Mouse (Mus musculus): ENCODE results near the gene Nfasc. TPM values are rescaled to one million over a fixed set of nuclear protein-coding genes. Genes with fewer than 3 reads are reported as not detected.

Gene Nfasc
- polyA plus RNA-seq, 1 experiment: 7.6 TPM

DNA sequence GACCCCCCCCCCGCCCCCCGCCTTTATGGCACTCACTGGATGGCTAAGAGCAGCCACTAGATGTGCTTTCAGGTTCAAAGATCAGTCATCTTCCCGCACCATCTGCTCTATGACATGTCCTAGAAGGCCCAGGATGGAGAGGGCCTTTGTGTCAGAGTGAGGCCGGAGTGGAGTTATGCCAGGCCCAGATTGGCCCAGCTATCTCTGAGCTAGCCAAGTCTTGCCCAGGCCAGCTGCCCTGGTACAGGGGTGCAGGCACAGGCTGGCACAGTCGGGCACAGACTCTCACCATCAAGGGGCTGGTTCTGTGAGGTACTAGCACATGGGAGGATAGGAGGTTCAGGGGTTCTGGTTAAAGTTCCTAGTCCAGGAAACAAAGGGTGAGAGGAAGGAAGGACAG lies 203.9 kb downstream of the Nfasc start:
- TF ChIP-seq CTCF (IDR thresholded peaks at IDR 0.05; ENCODE audit: extremely low read depth, insufficient read depth, insufficient read length, insufficient replicate concordance) (no peak), POLR2A (IDR thresholded peaks at IDR 0.05; ENCODE audit: low read depth, low read length) (no peak)

DNA sequence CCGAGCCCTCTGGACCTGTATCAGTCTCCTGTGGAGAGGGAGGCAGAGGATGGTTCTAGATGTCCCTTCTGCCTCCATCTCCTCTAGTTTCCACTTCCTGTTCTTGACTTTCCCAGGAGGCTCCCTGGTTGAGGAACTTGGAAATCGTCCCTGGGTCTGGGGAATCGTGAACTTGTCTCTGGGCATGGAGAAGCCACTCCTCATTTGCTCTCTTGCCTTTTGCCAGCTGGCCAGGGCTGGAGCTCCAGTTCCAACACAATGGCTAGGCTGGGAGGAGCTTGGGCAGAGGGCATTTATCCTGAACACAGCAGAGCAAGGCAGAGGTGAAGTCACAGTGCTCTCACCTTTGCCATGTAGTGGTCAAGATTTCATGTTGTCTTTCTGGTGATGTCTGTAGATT lies 205.2 kb downstream of the Nfasc start:
- no peak for DNase-seq (ENCODE audit: low read depth in 1 of 2, low spot score in 2 of 2)
- WGBS: 57% methylated on average over 3 of the region's 3 CpGs
- H3K4me3 ChIP-seq (ENCODE audit: extremely low read depth, insufficient read depth, insufficient read length): no peak overlapping the region
- no peaks in the 10 kb centered on the region for H3K36me3 ChIP-seq (ENCODE audit: control insufficient read depth, insufficient read depth, low read length)
- no peak overlapping the region for H3K27ac ChIP-seq (ENCODE audit: insufficient read depth, low read length)
- TF ChIP-seq CTCF (IDR thresholded peaks at IDR 0.05; ENCODE audit: extremely low read depth, insufficient read depth, insufficient read length, insufficient replicate concordance): no peak
- TF ChIP-seq POLR2A (IDR thresholded peaks at IDR 0.05; ENCODE audit: low read depth, low read length): no peak
- peaks cover 19% of the 10 kb centered on the region for H3K4me1 ChIP-seq (ENCODE audit: control insufficient read depth, insufficient read depth, insufficient read length)
- H3K27me3 ChIP-seq (ENCODE audit: control insufficient read depth, insufficient read depth, low read length): peaks cover 6% of the 10 kb centered on the region

More for the DNA sequence above, 203.9 kb downstream of the Nfasc start:
- Histone ChIP-seq H3K4me3 (ENCODE audit: extremely low read depth, insufficient read depth, insufficient read length) (no peak overlapping the region), H3K36me3 (ENCODE audit: control insufficient read depth, insufficient read depth, low read length) (no peaks in the 10 kb centered on the region), H3K27ac (ENCODE audit: insufficient read depth, low read length) (no peak overlapping the region), H3K4me1 (ENCODE audit: control insufficient read depth, insufficient read depth, insufficient read length) (peaks cover 20% of the 10 kb centered on the region), H3K27me3 (ENCODE audit: control insufficient read depth, insufficient read depth, low read length) (peaks cover 6% of the 10 kb centered on the region)
- WGBS: 88% methylated on average over 5 of the region's 5 CpGs
- no peak for DNase-seq (ENCODE audit: low read depth in 1 of 2, low spot score in 2 of 2)

DNA sequence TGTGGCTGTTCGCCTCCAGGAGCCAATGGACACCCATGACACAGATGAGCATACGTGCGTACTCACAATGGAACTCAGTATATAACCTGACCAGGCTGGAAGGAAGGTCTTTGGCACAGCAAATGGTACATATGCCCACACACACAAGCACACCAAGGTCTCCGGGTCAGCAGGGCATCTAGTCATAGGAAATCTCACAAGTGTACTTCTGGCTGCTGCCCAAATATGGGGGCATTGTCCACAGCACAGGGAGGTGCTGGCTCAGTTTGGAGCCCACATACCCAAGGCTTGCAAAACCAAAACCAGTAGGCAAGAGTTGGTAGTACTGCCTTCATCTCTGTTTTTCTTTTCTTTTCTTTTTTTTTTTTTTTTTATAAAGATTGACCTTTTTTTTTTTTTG lies 206.1 kb downstream of the Nfasc start:
- H3K27me3 ChIP-seq (ENCODE audit: control insufficient read depth, insufficient read depth, low read length): 0 out of 2 replicates have a peak, but pooled peaks cover 2% of the 10 kb centered on the region
- 86% methylated on average over 4 of the region's 4 CpGs for WGBS

DNA sequence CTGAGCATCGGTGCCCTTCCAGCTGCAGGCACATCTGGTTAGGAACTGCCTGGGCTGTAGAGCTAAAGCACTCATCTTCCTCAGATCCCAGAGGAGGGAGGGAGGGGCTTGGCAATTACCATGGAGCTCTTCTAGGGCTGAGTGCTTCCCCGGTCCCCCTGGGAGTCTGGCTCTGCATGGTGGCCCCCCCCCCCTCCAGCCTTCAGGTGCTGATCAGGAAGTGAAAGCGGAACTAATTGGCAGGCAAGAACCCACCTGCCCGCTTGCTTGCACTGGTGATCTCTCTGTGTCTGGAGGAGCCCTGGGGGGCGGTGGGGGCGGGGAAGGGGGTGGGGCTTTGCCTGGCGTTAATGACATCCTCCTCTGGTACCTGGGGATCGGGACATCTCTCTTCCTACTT lies 207.8 kb downstream of the Nfasc start:
- H3K27me3 ChIP-seq (ENCODE audit: control insufficient read depth, insufficient read depth, low read length): no peaks in the 10 kb centered on the region
- no peak overlapping the region for H3K27ac ChIP-seq (ENCODE audit: insufficient read depth, low read length)
- 4% methylated on average over 7 of the region's 8 CpGs for WGBS
- no peak overlapping the region for H3K4me3 ChIP-seq (ENCODE audit: extremely low read depth, insufficient read depth, insufficient read length)
- peaks cover 24% of the 10 kb centered on the region; the same call in 1 of the 2 replicates for H3K4me1 ChIP-seq (ENCODE audit: control insufficient read depth, insufficient read depth, insufficient read length)
- no peaks in the 10 kb centered on the region for H3K36me3 ChIP-seq (ENCODE audit: control insufficient read depth, insufficient read depth, low read length)
- TF ChIP-seq CTCF (IDR thresholded peaks at IDR 0.05; ENCODE audit: extremely low read depth, insufficient read depth, insufficient read length, insufficient replicate concordance) (no peak), POLR2A (IDR thresholded peaks at IDR 0.05; ENCODE audit: low read depth, low read length) (no peak)
- DNase-seq (ENCODE audit: low read depth in 1 of 2, low spot score in 2 of 2): peak; percentile 53 to 61

More for the DNA sequence above, 206.1 kb downstream of the Nfasc start:
- no peak for DNase-seq (ENCODE audit: low read depth in 1 of 2, low spot score in 2 of 2)
- Histone ChIP-seq H3K36me3 (ENCODE audit: control insufficient read depth, insufficient read depth, low read length) (no peaks in the 10 kb centered on the region), H3K27ac (ENCODE audit: insufficient read depth, low read length) (no peak overlapping the region), H3K4me1 (ENCODE audit: control insufficient read depth, insufficient read depth, insufficient read length) (peaks cover 22% of the 10 kb centered on the region; the same call in 1 of the 2 replicates), H3K4me3 (ENCODE audit: extremely low read depth, insufficient read depth, insufficient read length) (no peak overlapping the region)
- TF ChIP-seq CTCF (IDR thresholded peaks at IDR 0.05; ENCODE audit: extremely low read depth, insufficient read depth, insufficient read length, insufficient replicate concordance): no peak
- TF ChIP-seq POLR2A (IDR thresholded peaks at IDR 0.05; ENCODE audit: low read depth, low read length): no peak

DNA sequence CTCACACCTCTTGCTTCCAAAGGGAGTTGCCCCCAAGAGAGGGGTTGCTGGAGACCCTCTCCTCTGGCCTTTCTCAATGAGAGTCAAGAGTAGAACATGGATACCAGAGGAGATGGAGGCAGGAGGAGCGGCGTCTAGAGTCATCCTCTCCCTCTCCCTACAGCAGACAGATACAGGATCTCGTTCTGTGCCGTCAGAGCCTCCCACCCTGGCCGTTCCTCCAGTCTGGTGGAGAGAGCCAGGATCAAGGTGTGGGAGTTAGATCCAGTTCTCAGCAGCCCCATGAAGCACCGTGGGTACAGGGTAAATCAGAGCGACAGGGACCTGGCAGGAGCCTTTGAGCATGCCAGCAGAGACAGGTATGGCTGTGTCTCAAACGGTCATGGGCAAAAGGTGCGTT lies 209.1 kb downstream of the Nfasc start:
- Histone ChIP-seq H3K27ac (ENCODE audit: insufficient read depth, low read length) (no peak overlapping the region), H3K4me1 (ENCODE audit: control insufficient read depth, insufficient read depth, insufficient read length) (peaks cover 24% of the 10 kb centered on the region; the same call in 1 of the 2 replicates), H3K36me3 (ENCODE audit: control insufficient read depth, insufficient read depth, low read length) (no peaks in the 10 kb centered on the region), H3K27me3 (ENCODE audit: control insufficient read depth, insufficient read depth, low read length) (no peaks in the 10 kb centered on the region), H3K4me3 (ENCODE audit: extremely low read depth, insufficient read depth, insufficient read length) (no peak overlapping the region)
- 77% methylated on average over 9 of the region's 9 CpGs for WGBS
- no peak for DNase-seq (ENCODE audit: low read depth in 1 of 2, low spot score in 2 of 2)
- no peak for TF ChIP-seq CTCF (IDR thresholded peaks at IDR 0.05; ENCODE audit: extremely low read depth, insufficient read depth, insufficient read length, insufficient replicate concordance)
- no peak for TF ChIP-seq POLR2A (IDR thresholded peaks at IDR 0.05; ENCODE audit: low read depth, low read length)

DNA sequence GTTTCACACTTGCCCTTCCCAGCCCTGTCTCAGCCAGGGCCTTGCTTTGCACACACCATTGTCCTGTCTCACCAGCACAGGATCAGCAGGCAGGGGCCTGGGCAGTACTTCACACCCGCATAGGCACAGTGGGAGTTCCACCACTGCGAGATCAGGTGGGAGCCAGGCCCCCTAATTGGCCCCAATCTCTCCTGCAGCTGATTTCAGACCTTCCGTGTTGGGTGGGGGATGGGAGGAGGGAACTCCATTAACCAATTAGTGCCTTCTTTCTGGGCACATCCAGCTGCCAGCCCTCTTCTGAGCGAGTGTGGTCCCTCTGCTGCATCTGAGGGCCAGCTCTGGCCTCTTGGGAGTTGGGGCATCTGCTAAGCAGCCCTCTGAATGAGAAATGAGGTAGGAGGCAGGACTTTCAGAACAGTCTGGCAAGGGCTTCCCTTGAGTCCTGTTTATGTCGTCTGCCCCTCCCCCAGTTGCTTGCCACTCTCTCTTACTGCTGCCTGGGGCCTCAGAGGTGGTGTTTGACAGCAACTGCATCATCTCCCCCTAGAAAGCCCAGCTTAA lies 210.9 kb downstream of the Nfasc start:
- WGBS: 12% methylated on average over 5 of the region's 5 CpGs
- no peak overlapping the region for H3K27ac ChIP-seq (ENCODE audit: insufficient read depth, low read length)
- H3K4me3 ChIP-seq (ENCODE audit: extremely low read depth, insufficient read depth, insufficient read length): no peak overlapping the region
- H3K36me3 ChIP-seq (ENCODE audit: control insufficient read depth, insufficient read depth, low read length): no peaks in the 10 kb centered on the region
- no peaks in the 10 kb centered on the region for H3K27me3 ChIP-seq (ENCODE audit: control insufficient read depth, insufficient read depth, low read length)
- peaks cover 24% of the 10 kb centered on the region; the same call in 1 of the 2 replicates for H3K4me1 ChIP-seq (ENCODE audit: control insufficient read depth, insufficient read depth, insufficient read length)
- no peak for TF ChIP-seq CTCF (IDR thresholded peaks at IDR 0.05; ENCODE audit: extremely low read depth, insufficient read depth, insufficient read length, insufficient replicate concordance)
- TF ChIP-seq POLR2A (IDR thresholded peaks at IDR 0.05; ENCODE audit: low read depth, low read length): no peak
- DNase-seq (ENCODE audit: low read depth in 1 of 2, low spot score in 2 of 2): peak in 1 of 2 experiments; percentile 31

DNA sequence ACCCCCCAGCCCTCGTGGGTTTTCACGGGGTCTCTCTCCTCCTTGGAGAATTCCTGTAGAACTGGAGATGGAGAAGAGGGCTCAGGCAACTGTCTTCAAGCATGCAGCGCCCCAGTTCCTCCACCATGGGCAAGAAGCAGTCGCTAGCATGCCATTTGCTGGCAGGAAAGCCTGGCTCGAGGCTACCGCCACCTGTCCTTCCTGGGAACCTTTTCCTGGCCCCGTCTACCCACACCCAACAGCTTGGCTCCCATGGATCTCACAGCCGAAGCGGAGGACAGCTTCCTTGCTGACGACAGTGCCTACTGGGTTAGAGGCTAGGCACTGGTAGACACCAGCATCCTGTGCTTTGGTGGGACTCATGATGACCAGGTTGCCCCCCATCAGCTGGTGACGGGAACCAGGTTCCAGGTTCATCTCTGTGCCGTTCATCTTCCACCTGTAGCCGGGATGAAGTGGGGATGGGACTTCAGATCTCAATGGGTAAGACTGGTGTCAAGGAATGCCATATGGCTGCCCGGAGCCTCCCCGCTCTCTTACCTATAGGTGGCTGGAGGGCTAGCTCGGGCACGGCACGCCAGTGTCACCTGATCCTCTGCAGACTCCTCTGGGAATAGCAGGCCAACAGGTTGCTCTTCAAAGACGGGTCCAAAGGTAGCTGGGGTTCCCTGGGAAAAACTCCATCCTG lies 212.8 kb downstream of the Nfasc start:
- H3K36me3 ChIP-seq (ENCODE audit: control insufficient read depth, insufficient read depth, low read length): no peaks in the 10 kb centered on the region
- 87% methylated on average over 19 of the region's 19 CpGs for WGBS
- H3K27ac ChIP-seq (ENCODE audit: insufficient read depth, low read length): no peak overlapping the region
- DNase-seq (ENCODE audit: low read depth in 1 of 2, low spot score in 2 of 2): no peak
- H3K27me3 ChIP-seq (ENCODE audit: control insufficient read depth, insufficient read depth, low read length): no peaks in the 10 kb centered on the region
- no peak overlapping the region for H3K4me3 ChIP-seq (ENCODE audit: extremely low read depth, insufficient read depth, insufficient read length)
- TF ChIP-seq POLR2A (IDR thresholded peaks at IDR 0.05; ENCODE audit: low read depth, low read length) (no peak), CTCF (IDR thresholded peaks at IDR 0.05; ENCODE audit: extremely low read depth, insufficient read depth, insufficient read length, insufficient replicate concordance) (no peak)
- H3K4me1 ChIP-seq (ENCODE audit: control insufficient read depth, insufficient read depth, insufficient read length): peaks cover 17% of the 10 kb centered on the region; the same call in 1 of the 2 replicates
